Mouse (Mus musculus) embryonic fibroblast, embryonic 13.5 days (primary cell): ENCODE measurements around the gene Trip11.

Source experiments
- CTCF ChIP-seq: IDR thresholded peaks from 2 replicates; pipeline ENCODE4 v1.5.1; 2011; ENCODE audit warnings: mild to moderate bottlenecking, control low read depth, low read length, moderate library complexity, borderline replicate concordance; ENCODE audit not compliant: insufficient read depth
- POLR2A ChIP-seq: IDR thresholded peaks from 2 replicates; pipeline ENCODE4 v1.6.1; 2011; ENCODE audit warnings: low read depth, mild to moderate bottlenecking, control low read depth, low read length, moderate library complexity

GRCm38 (mm10) chr12:101893296-101893695 is 19.8 kb downstream of the Trip11 start:
- TF ChIP-seq POLR2A (no peak), CTCF (no peak)
